Mouse (Mus musculus): ENCODE measurements around the gene Zfhx2. TPM values are rescaled to one million over a fixed set of nuclear protein-coding genes. Genes with fewer than 3 reads are reported as not detected.

Gene Zfhx2
- total RNA-seq, 1 experiment from 2014 or later = 2.4 TPM

GRCm38 (mm10) chr14:55085324-55086008, 6.7 kb downstream of the Zfhx2 start:
- ATAC-seq (replicated peaks; ENCODE audit: insufficient number of reproducible peaks, low FRiP score, low TSS enrichment, poor library complexity, severe bottlenecking) = no peak

DNA sequence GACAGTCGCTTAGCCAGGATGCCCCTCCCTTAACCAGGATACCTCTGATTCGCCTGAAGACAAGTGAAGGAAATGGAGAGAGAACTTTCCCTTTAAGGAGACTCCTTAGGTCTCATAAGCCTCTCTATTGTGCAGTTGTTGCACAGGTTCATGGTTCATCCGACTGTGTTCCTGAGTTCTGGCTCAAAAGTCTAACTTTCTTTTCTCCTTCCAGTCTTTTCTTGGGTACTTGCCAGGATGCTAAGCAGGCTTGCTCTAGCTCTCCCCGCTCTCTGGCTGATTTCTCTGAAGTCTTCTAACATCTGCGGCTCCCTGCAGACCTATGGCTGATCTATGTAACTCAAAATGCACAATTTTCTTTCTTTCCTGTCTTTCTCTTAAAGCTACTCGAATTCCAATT, 8.6 kb downstream of the Zfhx2 start:
- ATAC-seq (replicated peaks; ENCODE audit: insufficient number of reproducible peaks, low FRiP score, low TSS enrichment, poor library complexity, severe bottlenecking) = no peak

GRCm38 (mm10) chr14:55081105-55081504, 11.0 kb downstream of the Zfhx2 start:
- no peak for ATAC-seq (replicated peaks; ENCODE audit: insufficient number of reproducible peaks, low FRiP score, low TSS enrichment, poor library complexity, severe bottlenecking)

DNA sequence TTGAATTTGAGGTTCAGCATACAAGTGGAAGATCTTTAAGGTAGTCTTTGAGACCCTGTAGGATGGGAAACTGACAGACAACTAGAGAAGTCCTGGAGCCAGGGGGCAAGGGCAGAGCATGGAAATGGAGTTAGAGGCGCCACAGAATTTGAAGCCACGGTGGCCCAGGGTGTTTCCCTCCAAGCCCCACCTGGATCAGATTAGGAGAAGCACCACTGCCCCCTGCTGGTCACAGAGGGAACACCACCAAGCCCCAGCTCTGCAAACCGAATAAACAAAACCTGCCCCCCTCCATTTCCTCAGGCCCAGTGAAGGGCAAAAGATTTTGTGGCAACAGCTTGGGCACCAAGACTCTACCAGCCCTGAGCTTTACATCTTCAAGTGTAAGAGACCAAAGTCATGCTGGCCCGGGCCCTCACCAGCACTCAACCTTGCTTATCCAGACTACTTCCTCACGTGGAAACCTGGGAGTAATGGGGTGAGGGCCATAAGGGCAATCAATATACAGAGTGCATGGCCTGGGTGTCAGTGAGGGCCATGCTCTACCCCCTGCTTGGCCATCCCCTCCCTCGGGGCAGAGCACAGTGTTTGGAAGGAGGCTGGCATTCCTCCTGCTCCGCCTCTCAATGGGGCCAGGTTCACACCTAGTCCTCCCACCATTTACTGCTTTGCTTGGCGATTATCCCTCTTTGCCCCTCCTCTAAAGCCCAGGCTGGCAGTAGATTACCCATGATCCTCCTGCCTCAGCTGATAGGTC, 12.7 kb downstream of the Zfhx2 start:
- ATAC-seq (replicated peaks; ENCODE audit: insufficient number of reproducible peaks, low FRiP score, low TSS enrichment, poor library complexity, severe bottlenecking) = peak; percentile 74

GRCm38 (mm10) chr14:55078366-55078989, 13.6 kb downstream of the Zfhx2 start:
- ATAC-seq (replicated peaks; ENCODE audit: insufficient number of reproducible peaks, low FRiP score, low TSS enrichment, poor library complexity, severe bottlenecking) = no peak

DNA sequence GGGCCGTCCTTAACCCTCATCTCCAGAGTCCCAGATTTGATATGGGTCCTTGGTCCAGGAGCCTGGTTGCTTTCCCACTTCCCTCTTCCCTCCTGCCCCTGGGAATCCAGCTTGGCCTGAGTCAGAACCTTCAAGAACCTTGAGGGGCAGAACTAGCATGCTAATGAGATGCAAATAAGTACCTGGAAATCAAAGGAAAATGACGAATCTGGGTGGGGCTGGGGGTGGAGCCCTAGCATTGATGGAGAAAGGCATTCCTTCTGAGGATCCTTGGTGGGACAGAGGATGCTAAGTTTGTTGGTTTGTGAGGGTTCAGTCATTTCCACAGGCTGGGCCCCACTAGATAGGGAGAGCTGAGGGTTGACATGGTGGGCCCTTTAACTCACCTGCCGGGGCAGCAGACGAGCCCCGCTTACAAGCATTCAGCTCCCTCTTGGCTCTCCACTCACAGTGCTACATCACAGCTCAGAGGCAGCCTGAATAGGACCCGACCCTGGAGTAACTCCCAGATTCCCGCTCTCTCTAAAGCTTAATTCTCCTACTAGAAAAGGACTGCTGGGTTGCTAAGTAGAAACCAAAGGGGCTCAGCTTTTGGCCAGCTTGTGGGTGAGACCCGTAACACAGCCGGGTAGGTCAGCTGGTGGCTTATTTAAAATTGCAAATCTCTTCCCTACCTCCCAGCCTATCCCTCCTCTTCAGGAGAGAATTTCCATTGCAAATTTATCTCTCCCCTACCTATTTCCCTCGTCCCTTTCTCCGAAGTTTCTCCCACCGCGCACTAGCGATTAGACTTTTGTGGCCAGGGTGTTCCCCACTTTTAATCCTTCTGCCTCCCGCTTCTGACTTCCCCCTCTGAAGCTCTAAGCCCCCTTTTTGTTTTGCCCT, 14.4 kb downstream of the Zfhx2 start:
- ATAC-seq (replicated peaks; ENCODE audit: insufficient number of reproducible peaks, low FRiP score, low TSS enrichment, poor library complexity, severe bottlenecking) = no peak

DNA sequence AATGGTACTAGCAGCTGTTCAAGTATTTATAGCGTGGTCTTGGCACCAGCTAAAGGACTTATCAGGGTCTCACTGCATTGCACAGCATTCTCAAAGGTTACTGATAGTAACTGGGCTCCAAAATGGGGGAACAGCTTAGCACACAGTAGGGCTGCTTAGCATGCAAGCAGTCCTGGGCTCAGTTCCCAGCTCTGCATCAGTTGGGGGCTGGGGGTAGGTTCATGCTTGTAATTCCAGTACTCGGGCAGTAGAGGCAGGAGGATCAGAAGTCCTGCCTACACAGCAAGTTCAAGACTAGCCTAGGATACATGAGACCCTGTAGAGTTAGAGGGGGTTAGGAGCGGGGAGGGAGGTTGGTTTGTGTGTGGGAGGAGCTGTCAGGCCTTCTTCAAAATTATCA, 15.2 kb downstream of the Zfhx2 start:
- ATAC-seq (replicated peaks; ENCODE audit: insufficient number of reproducible peaks, low FRiP score, low TSS enrichment, poor library complexity, severe bottlenecking) = no peak

DNA sequence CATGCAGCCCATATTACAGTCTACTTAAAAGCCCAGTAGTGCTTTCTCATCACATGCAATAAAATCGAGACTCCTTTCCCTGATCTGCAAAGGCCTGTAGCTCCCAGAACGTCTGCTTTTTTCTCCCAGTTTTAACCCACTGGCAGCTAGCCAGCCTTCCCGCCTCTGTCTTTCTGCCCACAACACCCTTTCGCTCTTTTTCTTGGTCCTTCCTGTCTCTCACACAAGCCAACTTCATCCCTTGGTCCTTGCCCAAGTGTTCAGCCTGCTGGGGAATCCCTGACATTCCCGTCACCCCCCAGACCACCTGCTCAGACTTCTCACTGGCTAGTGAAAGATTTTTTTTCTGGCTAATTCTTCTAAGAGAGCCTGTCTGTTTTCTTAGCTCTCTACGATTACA, 15.9 kb downstream of the Zfhx2 start:
- no peak for ATAC-seq (replicated peaks; ENCODE audit: insufficient number of reproducible peaks, low FRiP score, low TSS enrichment, poor library complexity, severe bottlenecking)

- no peak for ATAC-seq (replicated peaks; ENCODE audit: insufficient number of reproducible peaks, low FRiP score, low TSS enrichment, poor library complexity, severe bottlenecking)
Observed at GRCm38 (mm10) chr14:55074416-55074815, 17.7 kb downstream of the Zfhx2 start.

- ATAC-seq (replicated peaks; ENCODE audit: insufficient number of reproducible peaks, low FRiP score, low TSS enrichment, poor library complexity, severe bottlenecking) = no peak
Observed at GRCm38 (mm10) chr14:55071756-55072155, 20.4 kb downstream of the Zfhx2 start.

- no peak for ATAC-seq (replicated peaks; ENCODE audit: insufficient number of reproducible peaks, low FRiP score, low TSS enrichment, poor library complexity, severe bottlenecking)
Observed at GRCm38 (mm10) chr14:55066042-55066441, 26.1 kb downstream of the Zfhx2 start.

DNA sequence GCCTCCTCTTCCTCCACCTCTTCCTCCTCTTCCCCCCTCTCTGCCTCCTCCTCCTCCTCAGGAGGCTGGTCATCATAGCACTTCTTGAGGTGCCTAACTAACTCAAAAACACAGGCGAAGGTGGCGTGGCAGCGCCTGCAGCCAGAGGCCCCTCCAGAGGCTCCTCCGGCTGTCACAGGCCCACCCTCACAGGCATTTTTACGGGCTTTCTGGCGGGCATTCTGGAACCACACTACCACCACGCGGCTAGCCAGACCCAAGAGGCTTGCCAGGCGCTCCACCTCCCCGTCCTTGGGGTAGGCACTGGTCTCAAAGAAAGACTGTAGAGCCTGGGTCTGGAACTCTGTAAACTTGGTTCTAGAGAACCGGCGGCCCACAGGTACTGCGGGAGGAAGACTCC, 26.7 kb downstream of the Zfhx2 start:
- no peak for ATAC-seq (replicated peaks; ENCODE audit: insufficient number of reproducible peaks, low FRiP score, low TSS enrichment, poor library complexity, severe bottlenecking)

DNA sequence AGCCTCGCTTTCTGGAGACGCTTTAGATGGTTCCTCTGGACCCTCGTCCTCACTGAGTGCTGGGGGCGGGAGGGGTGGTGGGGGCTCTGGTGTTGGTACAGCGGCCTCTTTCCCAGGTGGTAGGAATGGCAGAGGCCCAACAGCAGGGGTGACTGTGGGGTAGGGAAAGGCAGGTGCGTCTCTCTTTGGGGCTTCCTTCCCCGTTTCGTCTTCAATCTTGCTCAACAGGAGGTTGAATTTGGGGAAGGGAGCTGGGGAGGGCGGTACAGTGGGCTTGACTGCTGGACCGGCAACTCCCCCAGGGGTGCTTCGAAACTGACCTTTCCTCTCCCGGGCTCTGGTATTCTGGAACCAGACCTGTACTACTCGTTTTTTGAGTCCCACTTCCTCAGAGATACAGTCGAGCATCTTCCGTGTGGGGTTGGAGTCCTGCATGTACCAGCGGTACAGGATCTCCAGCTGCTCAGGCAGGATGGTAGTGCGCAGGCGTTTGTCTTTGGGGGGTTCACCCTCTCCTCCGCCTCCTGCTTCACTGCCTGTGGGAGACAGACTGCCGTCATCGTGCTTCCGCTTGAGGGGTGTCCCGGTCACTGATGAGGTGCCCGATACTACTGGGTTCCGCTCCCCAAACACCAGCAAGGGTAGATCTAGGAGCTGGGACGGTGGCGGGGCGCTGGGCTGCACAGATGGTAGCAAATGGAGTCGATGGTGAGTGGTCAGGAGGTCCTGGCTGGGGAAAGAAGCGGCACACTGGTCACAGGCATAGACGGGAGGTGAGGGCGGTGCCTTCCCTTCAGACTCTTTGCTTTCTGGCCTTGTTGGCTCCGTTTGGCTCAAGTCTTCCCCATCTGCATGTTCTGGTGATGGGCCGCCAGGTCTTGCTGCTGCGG, 27.4 kb downstream of the Zfhx2 start:
- ATAC-seq (replicated peaks; ENCODE audit: insufficient number of reproducible peaks, low FRiP score, low TSS enrichment, poor library complexity, severe bottlenecking) = no peak

GRCm38 (mm10) chr14:55063581-55064381, 28.3 kb downstream of the Zfhx2 start:
- ATAC-seq (replicated peaks; ENCODE audit: insufficient number of reproducible peaks, low FRiP score, low TSS enrichment, poor library complexity, severe bottlenecking) = no peak

GRCm38 (mm10) chr14:55063117-55063516, 29.0 kb downstream of the Zfhx2 start:
- no peak for ATAC-seq (replicated peaks; ENCODE audit: insufficient number of reproducible peaks, low FRiP score, low TSS enrichment, poor library complexity, severe bottlenecking)

DNA sequence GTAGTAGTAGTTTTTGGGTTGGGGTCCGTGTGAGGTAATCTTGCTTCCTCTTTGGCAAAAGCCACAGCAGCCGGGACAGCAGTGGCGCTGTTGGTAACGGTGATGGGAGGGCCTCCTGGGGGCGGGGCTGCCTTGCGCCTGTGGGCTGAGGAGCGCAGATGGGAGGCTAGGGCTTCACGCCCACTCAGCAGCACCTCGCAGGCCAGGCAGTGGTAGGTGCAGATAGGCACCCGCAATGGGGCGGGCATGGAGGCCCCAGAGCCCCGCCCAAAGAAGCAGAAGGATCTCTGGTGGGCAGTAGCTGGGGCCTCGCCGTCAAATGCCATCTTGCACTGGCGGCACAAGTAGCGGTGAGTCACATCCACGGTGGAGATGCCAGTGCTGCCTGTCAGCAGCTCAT, 29.5 kb downstream of the Zfhx2 start:
- no peak for ATAC-seq (replicated peaks; ENCODE audit: insufficient number of reproducible peaks, low FRiP score, low TSS enrichment, poor library complexity, severe bottlenecking)

DNA sequence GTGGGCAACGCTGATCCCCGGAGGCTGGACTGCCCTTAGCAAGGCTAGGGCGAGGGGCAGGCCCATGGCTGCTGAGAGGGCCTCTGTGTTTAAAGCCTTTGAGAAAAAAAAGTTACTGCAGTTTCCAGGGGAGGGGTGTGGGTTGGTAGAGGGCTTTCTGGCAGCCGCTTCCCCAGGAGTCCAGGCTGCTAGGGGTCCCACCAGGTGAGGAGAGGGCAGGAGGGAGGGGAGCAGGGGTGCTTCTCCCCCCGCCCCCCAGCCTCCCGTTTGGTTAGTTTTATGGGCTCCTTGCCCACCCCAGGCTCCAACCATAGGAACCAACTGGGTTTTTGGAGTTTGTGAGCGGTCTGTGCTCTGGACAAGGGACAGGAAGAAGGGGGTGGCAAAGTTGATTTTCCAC, 30.3 kb downstream of the Zfhx2 start:
- ATAC-seq (replicated peaks; ENCODE audit: insufficient number of reproducible peaks, low FRiP score, low TSS enrichment, poor library complexity, severe bottlenecking) = no peak

Data from monocyte, adult 5-6 weeks (primary cell).